Mouse (Mus musculus): Measurements from ENCODE around the gene Col6a3. TPM values are rescaled to one million over a fixed set of nuclear protein-coding genes. Genes with fewer than 3 reads are reported as not detected.

The Col6a3 gene
- polyA plus RNA-seq, 1 experiment from 2014 or later, result 103 TPM

- 0 out of 2 replicates have a peak, but pooled peaks have one; percentile 22 for ATAC-seq (replicated peaks; ENCODE audit: low FRiP score, low TSS enrichment, low read depth)
Observed at GRCm38 (mm10) chr1:90753869-90754563, 89.8 kb downstream of the Col6a3 start.

GRCm38 (mm10) chr1:90751221-90751620 lies 92.5 kb downstream of the Col6a3 start:
- peaks cover 38% of the 10 kb centered on the region for H3K4me1 ChIP-seq (replicated peaks; ENCODE audit: control insufficient read depth, insufficient read depth, low read length)
- ATAC-seq (replicated peaks; ENCODE audit: low FRiP score, low TSS enrichment, low read depth) (no peak), DNase-seq (ENCODE audit: low spot score) (no peak)
- no peak overlapping the region for H3K4me2 ChIP-seq (ENCODE audit: low read length)
- H3K27ac ChIP-seq (ENCODE audit: low read depth), result peak overlapping the region; percentile 29; the same call in 1 of the 2 replicates
- no peaks in the 10 kb centered on the region for H3K9me3 ChIP-seq (ENCODE audit: control insufficient read depth, low read length)
- no peak overlapping the region for H3K4me3 ChIP-seq (ENCODE audit: low read depth, low read length)
- no peak overlapping the region for H3K9ac ChIP-seq (ENCODE audit: low read length)
- 27% methylated on average over 4 of the region's 4 CpGs for WGBS
- H3K36me3 ChIP-seq (ENCODE audit: control insufficient read depth, insufficient read depth, low read length), result no peaks in the 10 kb centered on the region
- no peaks in the 10 kb centered on the region for H3K27me3 ChIP-seq (replicated peaks; ENCODE audit: control insufficient read depth, insufficient read depth, low read length)

More at GRCm38 (mm10) chr1:90753869-90754563, 89.8 kb downstream of the Col6a3 start:
- Histone ChIP-seq H3K9me3 (ENCODE audit: control insufficient read depth, low read length) (no peaks in the 10 kb centered on the region), H3K27ac (ENCODE audit: low read depth) (peak overlapping the region; percentile 82), H3K27me3 (replicated peaks; ENCODE audit: control insufficient read depth, insufficient read depth, low read length) (no peaks in the 10 kb centered on the region), H3K4me3 (ENCODE audit: low read depth, low read length) (no peak overlapping the region), H3K9ac (ENCODE audit: low read length) (no peak overlapping the region; the same call in 1 of the 2 replicates), H3K4me2 (ENCODE audit: low read length) (no peak overlapping the region), H3K4me1 (replicated peaks; ENCODE audit: control insufficient read depth, insufficient read depth, low read length) (peaks cover 44% of the 10 kb centered on the region), H3K36me3 (ENCODE audit: control insufficient read depth, insufficient read depth, low read length) (no peaks in the 10 kb centered on the region)
- peak; percentile 67 for DNase-seq (ENCODE audit: low spot score)
- WGBS, result 31% methylated on average over 17 of the region's 17 CpGs

GRCm38 (mm10) chr1:90750169-90750568 lies 93.6 kb downstream of the Col6a3 start:
- H3K9ac ChIP-seq (ENCODE audit: low read length), result no peak overlapping the region
- no peaks in the 10 kb centered on the region for H3K27me3 ChIP-seq (replicated peaks; ENCODE audit: control insufficient read depth, insufficient read depth, low read length)
- 44% methylated on average over 8 of the region's 8 CpGs for WGBS
- ATAC-seq (replicated peaks; ENCODE audit: low FRiP score, low TSS enrichment, low read depth), result no peak
- H3K4me1 ChIP-seq (replicated peaks; ENCODE audit: control insufficient read depth, insufficient read depth, low read length), result peaks cover 48% of the 10 kb centered on the region
- H3K9me3 ChIP-seq (ENCODE audit: control insufficient read depth, low read length), result no peaks in the 10 kb centered on the region
- H3K27ac ChIP-seq (ENCODE audit: low read depth), result peak overlapping the region; percentile 7; the same call in 1 of the 2 replicates
- no peak overlapping the region for H3K4me2 ChIP-seq (ENCODE audit: low read length)
- no peaks in the 10 kb centered on the region for H3K36me3 ChIP-seq (ENCODE audit: control insufficient read depth, insufficient read depth, low read length)
- no peak overlapping the region for H3K4me3 ChIP-seq (ENCODE audit: low read depth, low read length)
- no peak for DNase-seq (ENCODE audit: low spot score)

- H3K9ac ChIP-seq (ENCODE audit: low read length), result no peak overlapping the region
- H3K9me3 ChIP-seq (ENCODE audit: control insufficient read depth, low read length), result no peaks in the 10 kb centered on the region
- no peak for ATAC-seq (replicated peaks; ENCODE audit: low FRiP score, low TSS enrichment, low read depth)
- no peak overlapping the region for H3K4me3 ChIP-seq (ENCODE audit: low read depth, low read length)
- no peak overlapping the region for H3K4me2 ChIP-seq (ENCODE audit: low read length)
- 72% methylated on average over 4 of the region's 4 CpGs for WGBS
- no peak overlapping the region for H3K27ac ChIP-seq (ENCODE audit: low read depth)
- no peak for DNase-seq (ENCODE audit: low spot score)
- H3K4me1 ChIP-seq (replicated peaks; ENCODE audit: control insufficient read depth, insufficient read depth, low read length), result peaks cover 50% of the 10 kb centered on the region
- H3K27me3 ChIP-seq (replicated peaks; ENCODE audit: control insufficient read depth, insufficient read depth, low read length), result no peaks in the 10 kb centered on the region
- no peaks in the 10 kb centered on the region for H3K36me3 ChIP-seq (ENCODE audit: control insufficient read depth, insufficient read depth, low read length)
Observed at GRCm38 (mm10) chr1:90748544-90748943, 95.2 kb downstream of the Col6a3 start.

GRCm38 (mm10) chr1:90743941-90744386 lies 99.8 kb downstream of the Col6a3 start:
- Histone ChIP-seq H3K4me2 (ENCODE audit: low read length) (peak overlapping the region; percentile 32), H3K4me3 (ENCODE audit: low read depth, low read length) (no peak overlapping the region), H3K9ac (ENCODE audit: low read length) (no peak overlapping the region), H3K27me3 (replicated peaks; ENCODE audit: control insufficient read depth, insufficient read depth, low read length) (no peaks in the 10 kb centered on the region), H3K9me3 (ENCODE audit: control insufficient read depth, low read length) (no peaks in the 10 kb centered on the region), H3K27ac (ENCODE audit: low read depth) (peak overlapping the region; percentile 88), H3K36me3 (ENCODE audit: control insufficient read depth, insufficient read depth, low read length) (no peaks in the 10 kb centered on the region), H3K4me1 (replicated peaks; ENCODE audit: control insufficient read depth, insufficient read depth, low read length) (peaks cover 34% of the 10 kb centered on the region)
- ATAC-seq (replicated peaks; ENCODE audit: low FRiP score, low TSS enrichment, low read depth), result peak; percentile 91
- 3% methylated on average over 14 of the region's 14 CpGs for WGBS
- DNase-seq (ENCODE audit: low spot score), result peak; percentile 89

- Histone ChIP-seq H3K36me3 (ENCODE audit: control insufficient read depth, insufficient read depth, low read length) (no peaks in the 10 kb centered on the region), H3K4me1 (replicated peaks; ENCODE audit: control insufficient read depth, insufficient read depth, low read length) (peaks cover 34% of the 10 kb centered on the region), H3K9ac (ENCODE audit: low read length) (no peak overlapping the region), H3K27me3 (replicated peaks; ENCODE audit: control insufficient read depth, insufficient read depth, low read length) (no peaks in the 10 kb centered on the region), H3K27ac (ENCODE audit: low read depth) (peak overlapping the region; percentile 88), H3K4me3 (ENCODE audit: low read depth, low read length) (no peak overlapping the region), H3K9me3 (ENCODE audit: control insufficient read depth, low read length) (no peaks in the 10 kb centered on the region), H3K4me2 (ENCODE audit: low read length) (no peak overlapping the region)
- DNase-seq (ENCODE audit: low spot score) (no peak), ATAC-seq (replicated peaks; ENCODE audit: low FRiP score, low TSS enrichment, low read depth) (peak; percentile 17; the same call in 1 of the 2 replicates)
- WGBS, result 62% methylated on average over 1 of the region's 1 CpGs
Observed at GRCm38 (mm10) chr1:90743445-90743844, 100.3 kb downstream of the Col6a3 start.

- Histone ChIP-seq H3K9ac (ENCODE audit: low read length) (no peak overlapping the region), H3K36me3 (ENCODE audit: control insufficient read depth, insufficient read depth, low read length) (no peaks in the 10 kb centered on the region), H3K27ac (ENCODE audit: low read depth) (no peak overlapping the region), H3K4me1 (replicated peaks; ENCODE audit: control insufficient read depth, insufficient read depth, low read length) (peaks cover 35% of the 10 kb centered on the region), H3K9me3 (ENCODE audit: control insufficient read depth, low read length) (no peaks in the 10 kb centered on the region), H3K27me3 (replicated peaks; ENCODE audit: control insufficient read depth, insufficient read depth, low read length) (no peaks in the 10 kb centered on the region), H3K4me2 (ENCODE audit: low read length) (no peak overlapping the region), H3K4me3 (ENCODE audit: low read depth, low read length) (no peak overlapping the region)
- 73% methylated on average over 7 of the region's 7 CpGs for WGBS
- no peak for ATAC-seq (replicated peaks; ENCODE audit: low FRiP score, low TSS enrichment, low read depth)
- DNase-seq (ENCODE audit: low spot score), result no peak
Observed at GRCm38 (mm10) chr1:90742641-90743040, 101.1 kb downstream of the Col6a3 start.

- DNase-seq (ENCODE audit: low spot score) (no peak), ATAC-seq (replicated peaks; ENCODE audit: low FRiP score, low TSS enrichment, low read depth) (no peak)
- Histone ChIP-seq H3K27ac (ENCODE audit: low read depth) (no peak overlapping the region), H3K36me3 (ENCODE audit: control insufficient read depth, insufficient read depth, low read length) (no peaks in the 10 kb centered on the region), H3K4me3 (ENCODE audit: low read depth, low read length) (no peak overlapping the region), H3K4me2 (ENCODE audit: low read length) (no peak overlapping the region), H3K27me3 (replicated peaks; ENCODE audit: control insufficient read depth, insufficient read depth, low read length) (no peaks in the 10 kb centered on the region), H3K9ac (ENCODE audit: low read length) (no peak overlapping the region), H3K4me1 (replicated peaks; ENCODE audit: control insufficient read depth, insufficient read depth, low read length) (peaks cover 30% of the 10 kb centered on the region), H3K9me3 (ENCODE audit: control insufficient read depth, low read length) (no peaks in the 10 kb centered on the region)
- WGBS, result 81% methylated on average over 11 of the region's 11 CpGs
Observed at GRCm38 (mm10) chr1:90740216-90741170, 103.3 kb downstream of the Col6a3 start.

Data from intestine, embryonic 14.5 days (tissue).